Mouse (Mus musculus) intestine, embryonic 16.5 days (tissue): ENCODE results near the gene Tgm1. TPM values are rescaled to one million over a fixed set of nuclear protein-coding genes. Genes with fewer than 3 reads are reported as not detected.

Experiments
- ATAC-seq: fragments of 200-750 bp; cut with Nextera tagmentation; 2 replicates; pipeline ENCODE4 v1.8.0; 2017; ENCODE audit warnings: moderate TSS enrichment, moderate library complexity
- H3K27ac ChIP-seq: fragments of 300-500 bp; sonication (generic); 2 replicates; pipeline ENCODE4 v1.5.1; 2014; ENCODE audit warnings: mild to moderate bottlenecking, low read length
- H3K27me3 ChIP-seq: fragments of 300-500 bp; sonication (generic); replicated peaks from 2 replicates; pipeline ENCODE4 v1.6.1; 2014; ENCODE audit warnings: low read length, control low read depth, mixed read lengths; ENCODE audit not compliant: control insufficient read depth, insufficient read depth
- H3K36me3 ChIP-seq: fragments of 300-500 bp; sonication (generic); 2 replicates; pipeline ENCODE4 v1.6.1; 2014; ENCODE audit warnings: low read length, control low read depth; ENCODE audit not compliant: control insufficient read depth, insufficient read depth
- H3K4me1 ChIP-seq: fragments of 300-500 bp; sonication (generic); 2 replicates; pipeline ENCODE4 v1.6.1; 2014; ENCODE audit warnings: low read length, control low read depth, mixed read lengths; ENCODE audit not compliant: control insufficient read depth, insufficient read depth
- H3K4me2 ChIP-seq: fragments of 300-500 bp; sonication (generic); 2 replicates; pipeline ENCODE4 v1.6.1; 2014; ENCODE audit warnings: low read depth, low read length, control low read depth
- H3K4me3 ChIP-seq: fragments of 300-500 bp; sonication (generic); 2 replicates; pipeline ENCODE4 v1.5.1; 2014; ENCODE audit warnings: mild to moderate bottlenecking, low read length
- H3K9ac ChIP-seq: fragments of 300-500 bp; sonication (generic); 2 replicates; pipeline ENCODE4 v1.6.1; 2014; ENCODE audit warnings: low read depth, low read length
- H3K9me3 ChIP-seq: fragments of 300-500 bp; sonication (generic); 2 replicates; pipeline ENCODE4 v1.6.1; 2016; ENCODE audit warnings: low read length, control low read depth; ENCODE audit not compliant: control insufficient read depth
- WGBS: fragments of 180-500 bp; shearing (Covaris S2); extraction: QIAGEN DNeasy Blood & Tissue Kit; methylation state at CpG from one replicate; pipeline ENCODE4 v1.1.7; 2014; 5-methylcytosine and 5-hydroxymethylcytosine counted together
- polyA plus RNA-seq: library from polyadenylated mRNA; unstranded; fragments of >200 nt; fragmentation: Nextera tagmentation; extraction: Ambion mirVana; gene quantifications from 2 replicates; pipeline ENCODE4 v1.2.1, GENCODE M21; 2015

Tgm1 gene
- polyA plus RNA-seq, 1 experiment from 2014 or later: 1.4 TPM

DNA sequence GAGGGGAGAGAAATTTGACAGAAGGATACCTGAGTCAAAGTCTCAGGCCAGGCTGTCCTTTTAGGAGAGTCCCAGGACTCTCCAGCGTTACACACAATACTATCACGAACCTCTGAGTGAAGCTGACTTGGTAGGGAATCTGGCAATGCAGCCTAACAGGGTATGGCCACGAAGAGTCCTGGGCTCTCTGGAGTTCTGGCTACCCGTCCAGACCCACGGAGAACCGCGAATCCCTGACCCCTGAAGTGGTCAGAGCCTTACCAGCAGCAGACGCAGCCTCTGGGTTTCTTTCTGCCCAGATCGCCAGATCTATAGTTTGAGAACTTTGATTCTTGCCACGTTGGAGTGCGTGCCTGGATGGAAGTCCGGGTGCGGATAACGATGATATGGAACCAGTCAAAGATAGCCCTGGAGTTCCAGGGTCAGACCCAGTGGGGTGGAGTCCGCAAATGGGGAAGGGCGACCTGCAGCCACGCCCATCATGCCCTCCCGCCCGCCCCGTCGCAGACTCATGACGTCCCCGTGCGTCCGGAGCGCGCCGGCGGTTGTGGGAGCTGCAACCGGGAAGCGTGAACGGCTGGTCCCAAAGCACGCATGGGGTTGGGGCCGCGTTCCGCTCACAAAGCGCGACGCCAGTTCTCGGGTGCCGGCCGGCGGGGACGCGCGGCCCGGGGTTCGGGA, 31.6 kb upstream of the Tgm1 start, which contains the start of the genes Dhrs1 and Nop9:
Gene Dhrs1 (minus strand): TSS at position 511 of the 681 bp plus-strand sequence.
Gene Nop9 (plus strand): TSS at position 514 of the 681 bp plus-strand sequence.
- peak within 1 kb of the TSS; percentile 87 for H3K9ac ChIP-seq
- H3K9me3 ChIP-seq: no peaks in the 10 kb centered on the region
- H3K36me3 ChIP-seq: peaks cover 6% of the 10 kb centered on the region; the same call in 1 of the 2 replicates
- H3K27ac ChIP-seq: peak within 1 kb of the TSS; percentile 81
- WGBS: 1% methylated on average over 45 of the region's 48 CpGs
- H3K4me1 ChIP-seq: peaks cover 25% of the 10 kb centered on the region
- peak; percentile 92 for ATAC-seq
- peak within 1 kb of the TSS; percentile 89 for H3K4me3 ChIP-seq
- no peaks in the 10 kb centered on the region for H3K27me3 ChIP-seq
- peak within 1 kb of the TSS; percentile 98 for H3K4me2 ChIP-seq

DNA sequence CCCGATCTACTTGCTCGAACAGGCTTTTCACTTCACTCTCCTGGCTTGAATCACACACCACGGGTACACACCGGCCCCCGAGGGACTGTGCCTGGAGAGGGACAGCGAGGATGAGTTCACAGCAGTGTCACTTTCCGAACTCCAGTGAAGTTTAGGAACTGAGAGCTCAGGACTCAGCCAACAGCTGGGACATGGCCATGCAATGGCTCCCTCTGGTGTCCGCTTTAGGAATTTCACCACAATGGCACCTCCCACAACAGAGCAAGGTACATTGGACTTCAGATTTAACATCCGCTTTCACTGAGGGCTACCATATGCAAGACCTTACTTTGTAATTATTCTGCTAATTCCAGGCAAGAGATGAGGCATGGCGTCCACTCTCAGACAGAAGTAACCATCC, 30.0 kb upstream of the Tgm1 start:
- H3K4me2 ChIP-seq: peak overlapping the region; percentile 91
- peak overlapping the region; percentile 58; the same call in 1 of the 2 replicates for H3K27ac ChIP-seq
- H3K27me3 ChIP-seq: no peaks in the 10 kb centered on the region
- no peaks in the 10 kb centered on the region for H3K9me3 ChIP-seq
- peaks cover 25% of the 10 kb centered on the region for H3K4me1 ChIP-seq
- H3K36me3 ChIP-seq: peaks cover 2% of the 10 kb centered on the region; the same call in 1 of the 2 replicates
- H3K4me3 ChIP-seq: peak overlapping the region; percentile 24
- ATAC-seq: peak; percentile 66
- H3K9ac ChIP-seq: peak overlapping the region; percentile 57
- 15% methylated on average over 10 of the region's 10 CpGs for WGBS

DNA sequence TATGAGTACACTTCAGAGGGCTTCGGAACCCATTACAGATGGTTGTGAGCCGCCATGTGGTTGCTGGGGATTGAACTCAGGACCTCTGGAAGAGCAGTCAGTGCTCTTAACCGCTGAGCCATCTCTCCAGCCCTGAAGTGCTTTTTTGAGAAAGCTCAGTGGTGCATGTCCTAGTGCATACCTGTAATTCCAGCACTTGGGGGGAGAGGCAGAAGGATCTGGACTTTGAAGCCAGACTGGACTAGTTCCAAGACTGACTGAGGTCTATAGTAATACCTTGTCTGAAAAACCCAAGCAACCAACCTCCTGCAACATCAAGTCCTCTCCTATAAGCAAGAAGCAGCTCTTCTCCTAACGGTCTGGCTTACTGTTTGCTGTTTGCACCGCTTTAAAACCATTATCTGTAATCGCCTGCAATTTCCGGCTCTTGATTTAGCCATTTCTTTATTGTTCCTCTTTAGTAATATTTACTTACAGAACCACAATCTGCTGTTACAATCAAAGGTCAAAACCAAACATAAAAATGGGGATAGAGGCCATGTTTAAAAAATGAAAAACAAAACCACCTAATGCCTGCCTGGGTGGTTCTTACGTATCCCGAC, 23.5 kb upstream of the Tgm1 start:
- 76% methylated on average over 9 of the region's 9 CpGs for WGBS
- no peak overlapping the region for H3K27ac ChIP-seq
- no peaks in the 10 kb centered on the region for H3K27me3 ChIP-seq
- no peak overlapping the region for H3K4me3 ChIP-seq
- H3K9ac ChIP-seq: no peak overlapping the region
- no peak for ATAC-seq
- H3K4me2 ChIP-seq: no peak overlapping the region
- no peaks in the 10 kb centered on the region for H3K9me3 ChIP-seq
- H3K36me3 ChIP-seq: peaks cover 2% of the 10 kb centered on the region; the same call in 1 of the 2 replicates
- peaks cover 19% of the 10 kb centered on the region for H3K4me1 ChIP-seq

DNA sequence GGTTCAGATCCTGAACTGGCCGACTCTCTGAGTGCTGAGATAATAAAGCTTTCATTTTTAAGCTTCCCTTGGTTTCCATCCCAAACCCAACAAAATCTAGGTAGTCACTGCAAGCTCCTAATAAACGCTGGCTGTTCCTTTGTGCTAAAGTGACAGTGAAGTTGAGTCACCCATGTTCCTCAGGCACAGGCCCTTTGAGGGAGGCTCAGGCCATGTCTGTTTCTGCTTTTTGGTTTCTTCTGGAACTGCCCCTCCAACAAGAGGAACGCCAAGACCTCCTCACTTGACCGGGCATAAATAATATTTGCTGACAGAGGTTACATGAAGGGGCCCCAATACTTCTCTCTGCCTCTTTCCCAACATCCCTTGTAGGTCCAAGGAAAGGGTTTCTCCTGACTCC, 22.0 kb upstream of the Tgm1 start:
- no peaks in the 10 kb centered on the region; the same call in 1 of the 2 replicates for H3K36me3 ChIP-seq
- H3K27me3 ChIP-seq: no peaks in the 10 kb centered on the region
- no peak overlapping the region for H3K9ac ChIP-seq
- no peaks in the 10 kb centered on the region for H3K9me3 ChIP-seq
- ATAC-seq: no peak
- H3K4me2 ChIP-seq: no peak overlapping the region
- no peak overlapping the region for H3K4me3 ChIP-seq
- peak overlapping the region; percentile 23; the same call in 1 of the 2 replicates for H3K27ac ChIP-seq
- WGBS: 63% methylated on average over 4 of the region's 4 CpGs
- peaks cover 19% of the 10 kb centered on the region for H3K4me1 ChIP-seq

DNA sequence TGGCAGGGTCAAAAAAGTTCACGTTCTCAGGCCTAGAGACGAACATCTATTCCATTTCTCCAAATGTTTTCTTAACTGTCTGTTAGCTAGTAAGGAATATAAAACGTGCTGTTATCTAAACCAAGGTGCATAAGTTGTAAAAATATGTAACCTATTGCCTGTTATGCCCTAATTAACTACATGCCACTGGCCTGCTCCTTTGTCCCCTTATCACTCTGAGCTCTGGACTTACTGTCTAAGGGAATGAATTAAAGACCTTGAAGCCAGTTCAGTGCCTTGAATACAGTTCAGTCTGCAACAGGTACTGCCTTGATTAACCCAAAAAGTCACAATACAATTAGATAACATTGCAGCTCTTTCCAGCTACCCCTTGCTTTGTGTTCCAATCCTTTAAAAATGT, 21.6 kb upstream of the Tgm1 start:
- Histone ChIP-seq H3K4me2 (no peak overlapping the region), H3K27ac (0 out of 2 replicates have a peak overlapping the region, but pooled peaks have one; percentile 23)
- peak; percentile 86 for ATAC-seq

DNA sequence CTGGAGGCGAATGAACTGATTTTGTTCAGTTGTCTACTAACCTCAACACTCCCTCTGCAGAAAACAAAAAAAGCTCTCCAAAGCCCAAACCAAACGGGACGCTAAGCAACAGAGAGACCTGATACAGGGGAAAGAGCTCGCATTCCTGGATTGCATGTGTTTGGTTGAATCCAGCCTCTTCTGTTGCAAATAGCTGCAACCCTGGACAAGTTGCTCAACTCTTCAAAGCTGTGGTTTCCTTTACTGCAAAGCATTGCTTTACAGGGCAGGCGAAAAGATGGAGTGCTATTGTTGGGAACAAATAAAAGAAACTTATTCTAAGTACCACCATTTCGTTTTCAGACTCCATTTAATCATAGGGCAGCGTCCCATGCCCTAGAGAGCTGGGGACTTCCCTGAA, 21.1 kb upstream of the Tgm1 start:
- ATAC-seq: no peak
- H3K4me3 ChIP-seq: no peak overlapping the region
- H3K4me1 ChIP-seq: peaks cover 19% of the 10 kb centered on the region
- H3K27me3 ChIP-seq: no peaks in the 10 kb centered on the region; the same call in 1 of the 2 replicates
- 58% methylated on average over 7 of the region's 7 CpGs for WGBS
- H3K36me3 ChIP-seq: no peaks in the 10 kb centered on the region; the same call in 1 of the 2 replicates
- H3K27ac ChIP-seq: no peak overlapping the region
- H3K9ac ChIP-seq: no peak overlapping the region
- H3K9me3 ChIP-seq: no peaks in the 10 kb centered on the region
- H3K4me2 ChIP-seq: no peak overlapping the region

More for the DNA sequence above, 21.6 kb upstream of the Tgm1 start:
- H3K36me3 ChIP-seq: no peaks in the 10 kb centered on the region; the same call in 1 of the 2 replicates
- H3K27me3 ChIP-seq: no peaks in the 10 kb centered on the region; the same call in 1 of the 2 replicates
- no peak overlapping the region for H3K9ac ChIP-seq
- H3K4me1 ChIP-seq: peaks cover 19% of the 10 kb centered on the region
- WGBS: 34% methylated on average over 3 of the region's 3 CpGs
- H3K9me3 ChIP-seq: no peaks in the 10 kb centered on the region
- no peak overlapping the region for H3K4me3 ChIP-seq

DNA sequence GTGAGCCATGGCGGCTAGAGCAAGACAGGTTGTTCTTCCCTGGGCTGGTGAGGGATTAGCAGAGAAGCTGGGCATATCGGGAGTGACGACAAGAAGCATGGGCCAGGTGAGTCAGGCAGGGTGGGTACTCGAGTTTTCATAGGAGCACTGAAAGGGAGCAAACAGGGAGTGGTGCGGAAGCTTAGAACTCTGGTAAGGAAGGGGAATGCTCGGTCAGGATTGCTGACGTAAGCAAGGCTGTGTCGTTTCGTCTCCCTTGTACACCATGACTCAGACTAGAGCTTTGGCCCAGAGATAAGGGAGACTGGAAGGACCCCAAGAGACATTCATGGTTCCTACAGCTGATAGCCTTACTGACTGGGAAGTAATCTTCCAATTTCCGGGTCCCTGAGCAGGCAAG, 20.2 kb upstream of the Tgm1 start:
- H3K4me1 ChIP-seq: peaks cover 19% of the 10 kb centered on the region
- no peak overlapping the region for H3K27ac ChIP-seq
- H3K9me3 ChIP-seq: no peaks in the 10 kb centered on the region
- no peak overlapping the region for H3K9ac ChIP-seq
- 63% methylated on average over 10 of the region's 10 CpGs for WGBS
- H3K36me3 ChIP-seq: no peaks in the 10 kb centered on the region
- H3K4me3 ChIP-seq: no peak overlapping the region
- H3K4me2 ChIP-seq: no peak overlapping the region
- H3K27me3 ChIP-seq: no peaks in the 10 kb centered on the region; the same call in 1 of the 2 replicates
- ATAC-seq: peak; percentile 67

DNA sequence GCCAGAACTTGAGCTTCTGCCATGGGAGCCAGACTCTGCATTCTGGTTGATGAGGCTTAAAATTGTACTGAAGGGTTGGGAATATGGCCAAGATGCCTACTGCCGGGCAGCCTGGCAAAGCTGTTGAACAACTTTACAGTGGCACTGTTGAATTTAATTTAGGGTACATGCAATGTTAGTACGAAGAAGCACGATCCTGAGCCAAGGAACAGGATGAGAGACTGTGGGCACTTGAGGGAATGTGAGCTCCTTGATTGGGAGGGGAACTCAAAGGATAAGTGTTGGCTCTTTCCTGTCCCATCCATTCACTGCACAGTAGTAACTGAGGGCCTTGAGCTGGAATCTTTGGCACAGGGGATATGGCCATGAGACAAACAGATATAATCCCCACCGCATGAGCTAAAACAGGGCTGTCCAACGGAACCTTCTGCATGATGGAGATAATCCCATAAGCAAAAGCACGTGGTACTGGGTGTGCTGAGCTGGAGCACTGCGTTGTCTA, 16.9 kb upstream of the Tgm1 start:
- no peak overlapping the region for H3K4me3 ChIP-seq
- no peaks in the 10 kb centered on the region; the same call in 1 of the 2 replicates for H3K27me3 ChIP-seq
- no peak overlapping the region for H3K4me2 ChIP-seq
- H3K4me1 ChIP-seq: peaks cover 6% of the 10 kb centered on the region
- no peak overlapping the region for H3K27ac ChIP-seq
- 81% methylated on average over 7 of the region's 7 CpGs for WGBS
- no peaks in the 10 kb centered on the region for H3K36me3 ChIP-seq
- H3K9ac ChIP-seq: no peak overlapping the region
- H3K9me3 ChIP-seq: no peaks in the 10 kb centered on the region
- no peak for ATAC-seq

DNA sequence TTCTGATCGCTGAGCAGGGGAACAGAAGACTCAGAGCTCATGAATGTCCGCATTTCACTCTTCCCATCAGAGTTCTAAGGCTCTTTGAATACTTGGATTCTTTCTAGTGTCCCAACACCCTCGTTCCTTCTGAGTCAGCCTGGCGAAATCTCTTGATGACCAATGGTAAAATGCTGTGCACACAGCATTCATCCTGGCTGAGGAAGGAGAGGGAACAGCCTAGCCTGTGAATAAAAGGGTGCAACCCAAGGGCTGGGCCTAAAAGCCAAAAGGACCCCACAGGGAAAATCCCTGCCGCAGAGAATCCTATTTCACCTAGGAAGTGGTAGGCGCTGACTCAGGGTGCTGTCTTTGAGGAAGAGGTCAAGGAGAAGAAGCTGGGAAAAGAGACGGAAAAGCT, 16.4 kb upstream of the Tgm1 start:
- no peak overlapping the region for H3K27ac ChIP-seq
- no peaks in the 10 kb centered on the region for H3K36me3 ChIP-seq
- WGBS: 81% methylated on average over 7 of the region's 7 CpGs
- H3K27me3 ChIP-seq: no peaks in the 10 kb centered on the region; the same call in 1 of the 2 replicates
- no peaks in the 10 kb centered on the region for H3K9me3 ChIP-seq
- no peak overlapping the region for H3K4me3 ChIP-seq
- H3K4me1 ChIP-seq: peaks cover 5% of the 10 kb centered on the region; the same call in 1 of the 2 replicates
- H3K9ac ChIP-seq: no peak overlapping the region
- no peak overlapping the region for H3K4me2 ChIP-seq
- no peak for ATAC-seq
